Mouse (Mus musculus) granulocyte monocyte progenitor cell, adult 5-6 weeks (primary cell): ENCODE data around the gene Sgsm1. TPM values are rescaled to one million over a fixed set of nuclear protein-coding genes. Genes with fewer than 3 reads are reported as not detected.

Experiments
- ATAC-seq: replicated peaks from 2 replicates; pipeline ENCODE4 v1.8.0; 2016; ENCODE audit warnings: mild to moderate bottlenecking, moderate TSS enrichment, inconsistent platforms; ENCODE audit not compliant: poor library complexity, severe bottlenecking
- total RNA-seq, 2 experiments: library from RNA; stranded (forward) in 1 of 2; stranded (reverse) in 1 of 2; fragments of 200-712, 200-1000 nt in 1 of 2; fragments of >200 nt in 1 of 2; fragmentation: Nextera tagmentation in 1 of 2; gene quantifications; 2 replicates each; pipeline ENCODE4 v1.2.3; 2014 to 2017

Gene Sgsm1
- total RNA-seq, 2 experiments from 2014 or later, result not detected

GRCm38 (mm10) chr5:113220383-113221146, 90.0 kb downstream of the Sgsm1 start:
- peak; percentile 43 for ATAC-seq

DNA sequence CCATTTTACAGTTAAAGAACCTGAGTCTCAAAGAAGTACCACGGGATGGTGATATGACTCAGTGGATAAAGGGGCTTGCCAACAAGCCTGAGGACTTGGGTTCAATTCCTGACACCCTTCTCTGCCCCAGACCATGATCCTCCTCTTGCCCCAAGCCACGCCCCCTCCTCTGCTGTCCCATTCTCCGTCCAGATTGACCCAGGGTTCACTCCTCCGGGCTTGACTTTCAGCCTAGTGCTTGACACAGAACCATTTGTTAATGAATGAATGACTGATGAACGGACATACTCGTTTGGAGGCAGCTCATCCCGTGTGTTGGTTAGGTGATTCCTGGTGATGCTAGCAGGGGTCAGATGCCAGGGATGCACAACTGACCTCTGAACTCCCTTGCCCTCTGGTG, 90.7 kb downstream of the Sgsm1 start:
- ATAC-seq, result no peak

- ATAC-seq, result no peak
These were observed 91.1 kb downstream of the Sgsm1 start for GRCm38 (mm10) chr5:113219450-113219849.

- ATAC-seq, result no peak
These were observed 91.9 kb downstream of the Sgsm1 start for GRCm38 (mm10) chr5:113218617-113219235.

- no peak for ATAC-seq
These were observed 93.5 kb downstream of the Sgsm1 start for GRCm38 (mm10) chr5:113217076-113217475.

DNA sequence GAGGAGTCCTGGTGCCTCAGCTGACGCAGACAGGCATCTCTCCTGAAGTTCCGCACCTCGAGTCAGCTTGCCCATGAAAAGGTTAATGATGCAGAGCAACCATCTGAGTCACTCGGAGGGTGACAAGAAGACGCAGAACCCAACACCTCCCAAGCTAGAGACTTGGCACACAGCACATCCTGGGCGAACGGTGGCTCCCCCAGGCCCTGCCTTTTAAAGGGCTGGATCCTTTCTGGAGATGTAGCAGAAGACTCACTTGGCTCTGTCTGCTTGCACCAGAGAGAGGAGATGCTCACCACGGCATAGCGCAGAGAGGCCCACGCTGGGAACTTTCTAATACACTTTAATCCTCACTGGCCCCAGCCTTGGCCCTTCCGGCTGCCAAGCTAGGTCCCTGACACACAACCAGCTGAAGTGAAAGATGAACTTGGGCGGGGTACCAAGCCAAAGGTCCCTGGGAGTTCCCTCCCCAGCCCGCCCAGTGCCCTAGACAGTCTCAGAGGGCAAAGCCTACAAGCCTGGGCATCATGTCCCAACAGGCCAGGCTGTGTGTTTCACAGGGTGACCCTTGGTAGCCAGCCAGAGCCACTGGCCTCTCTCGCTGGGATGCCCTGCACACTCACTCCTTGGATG, 94.1 kb downstream of the Sgsm1 start:
- no peak for ATAC-seq

DNA sequence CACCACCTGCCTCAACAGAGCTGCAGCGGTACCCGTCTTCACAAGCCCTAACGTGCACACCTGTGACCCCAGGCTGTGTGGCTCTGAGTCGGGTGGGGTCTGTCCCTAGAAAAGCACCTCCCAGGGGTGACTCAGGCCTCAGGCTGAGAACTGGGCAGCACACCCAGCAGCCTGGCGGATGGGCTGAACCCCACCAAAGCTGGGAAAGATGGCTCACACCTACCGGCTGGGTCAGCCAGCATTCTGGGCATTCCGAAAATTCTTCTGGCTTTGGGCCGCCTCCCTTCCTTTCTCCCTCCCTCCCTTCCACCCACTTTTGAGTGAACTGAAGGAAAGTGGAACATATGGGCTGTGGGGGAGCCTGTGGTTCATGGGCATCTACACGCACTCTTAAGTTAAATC, 95.0 kb downstream of the Sgsm1 start:
- no peak for ATAC-seq

- peak; percentile 12; the same call in 1 of the 2 replicates for ATAC-seq
These were observed 96.1 kb downstream of the Sgsm1 start for GRCm38 (mm10) chr5:113214455-113214854.

DNA sequence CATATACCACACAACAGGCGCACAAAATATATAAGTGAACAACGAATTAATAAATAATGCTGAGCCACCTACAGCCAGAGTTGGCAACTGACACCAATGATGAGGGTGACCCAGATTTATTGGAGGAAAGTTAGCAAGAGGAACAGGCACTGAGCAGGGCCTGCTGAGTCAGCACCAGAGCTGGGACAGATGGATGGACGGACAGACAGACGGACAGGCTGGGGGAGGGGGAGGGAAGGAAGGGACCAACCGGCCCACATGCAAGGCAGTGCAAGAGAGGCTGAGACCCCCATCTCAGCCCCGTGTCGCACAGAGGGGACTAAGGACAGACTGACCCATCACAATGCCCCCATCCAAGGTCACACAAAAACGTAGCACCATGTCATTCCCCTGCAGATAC, 96.5 kb downstream of the Sgsm1 start:
- no peak for ATAC-seq

- no peak for ATAC-seq
These were observed 98.3 kb downstream of the Sgsm1 start for GRCm38 (mm10) chr5:113212156-113212835.

DNA sequence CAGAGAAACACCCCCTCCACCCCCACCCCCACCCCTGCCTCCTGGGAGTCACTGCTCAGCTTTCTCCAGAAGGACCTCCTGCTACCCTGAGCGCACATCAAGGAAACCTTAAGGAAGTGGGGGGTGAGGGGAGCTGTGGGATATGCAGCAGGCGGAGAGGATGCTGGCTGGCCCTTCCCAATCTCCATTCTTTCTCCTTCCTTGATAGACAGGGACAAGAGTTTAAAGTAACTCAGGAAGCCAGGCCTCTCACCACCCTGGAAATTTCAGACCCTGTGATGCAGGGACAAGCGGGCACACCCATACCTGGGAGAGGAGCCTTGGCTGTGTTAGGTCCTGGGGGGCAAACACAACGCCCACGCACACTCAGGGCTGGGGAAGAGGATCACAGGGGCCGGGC, 100.3 kb downstream of the Sgsm1 start:
- no peak for ATAC-seq

DNA sequence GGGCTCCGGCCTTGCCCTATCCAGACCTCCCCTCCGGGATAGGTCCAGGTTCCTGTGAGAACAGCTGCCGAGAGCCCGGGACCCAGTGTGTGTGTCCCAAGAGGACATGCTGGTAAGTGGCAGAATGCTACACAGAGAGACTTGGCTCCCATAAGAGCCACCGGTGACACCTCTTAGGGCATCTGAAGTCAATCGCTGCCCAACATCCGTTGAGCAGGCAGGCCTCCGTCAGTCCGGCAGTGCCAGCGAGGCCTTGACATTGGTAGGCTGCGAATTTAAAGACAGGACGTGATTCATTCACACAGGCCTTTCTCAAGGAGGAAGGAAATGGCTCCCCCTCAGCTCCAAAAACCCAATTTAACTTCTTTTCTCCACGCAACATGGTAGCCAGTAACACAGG, 100.7 kb downstream of the Sgsm1 start:
- no peak for ATAC-seq

DNA sequence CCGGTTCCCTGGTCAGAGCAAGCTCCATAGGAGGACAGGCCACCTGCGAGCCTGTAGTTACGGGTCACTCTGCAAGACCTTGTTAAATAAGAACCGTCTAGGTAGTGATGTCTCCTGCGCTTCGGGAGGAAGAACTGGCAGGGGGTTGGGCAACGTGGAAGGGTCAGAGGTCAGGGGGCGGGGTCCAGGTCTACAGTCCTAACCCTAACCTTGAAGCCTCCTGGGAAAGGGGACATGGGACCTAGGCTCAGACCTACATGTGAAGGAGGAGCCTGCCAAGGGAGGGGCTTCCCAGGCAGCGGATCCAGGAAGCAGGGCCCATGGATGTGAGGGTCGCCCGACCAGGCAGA, 101.2 kb downstream of the Sgsm1 start:
- ATAC-seq, result no peak

GRCm38 (mm10) chr5:113208622-113209400, 101.8 kb downstream of the Sgsm1 start:
- no peak for ATAC-seq

- ATAC-seq, result no peak
These were observed 102.5 kb downstream of the Sgsm1 start for GRCm38 (mm10) chr5:113208048-113208447.

GRCm38 (mm10) chr5:113206670-113207352, 103.8 kb downstream of the Sgsm1 start:
- ATAC-seq, result no peak

DNA sequence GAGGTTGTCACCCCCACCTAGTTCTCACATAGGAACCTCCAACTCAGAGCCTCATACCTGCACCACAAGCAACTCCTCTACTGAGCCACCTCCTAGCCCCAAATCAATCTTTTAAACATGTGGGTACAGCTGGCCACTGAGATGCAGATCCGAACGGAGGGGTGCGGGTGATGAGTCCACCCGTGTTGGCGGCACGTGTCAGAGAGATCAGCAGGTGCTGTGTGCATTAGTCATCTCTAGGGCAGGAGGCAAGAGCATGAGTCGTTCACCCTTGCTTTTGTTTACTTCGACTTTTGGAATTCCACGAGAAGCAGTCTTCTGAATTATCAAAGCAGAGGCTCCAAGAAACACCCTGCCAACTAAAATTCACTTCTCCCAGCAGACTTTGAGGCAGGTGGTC, 106.4 kb downstream of the Sgsm1 start:
- no peak for ATAC-seq

DNA sequence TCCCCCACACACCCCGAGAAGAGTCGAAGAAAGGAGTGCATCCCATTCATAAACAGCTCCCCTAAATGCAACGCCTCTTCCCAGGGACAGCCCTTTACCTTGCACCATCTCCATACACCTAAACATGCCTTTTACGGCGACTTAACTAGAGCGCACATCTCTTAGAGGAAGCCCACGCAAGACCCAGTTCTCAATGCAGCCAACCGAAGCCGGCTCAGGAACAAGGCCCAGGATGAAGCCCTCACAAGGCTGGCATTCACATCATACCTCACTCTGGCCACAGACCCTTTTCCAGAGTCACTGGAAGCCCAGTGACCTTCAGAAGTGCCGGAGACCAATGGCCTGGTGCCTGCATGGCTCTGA, 110.8 kb downstream of the Sgsm1 start:
- no peak for ATAC-seq

- no peak for ATAC-seq
These were observed 111.3 kb downstream of the Sgsm1 start for GRCm38 (mm10) chr5:113199126-113199771.
